Mouse (Mus musculus) stomach, embryonic 16.5 days (tissue): ENCODE measurements at regions not wholly inside any gene's neighbourhood (a gene's known extent, or its start where the extent isn't known, plus 50 kb on each side); places are given as distances from the start of the nearest gene placed in this dataset.
A peak's percentile ranks its signal among the peaks of the same experiment; 100 is the strongest.

Source experiments
- ATAC-seq: fragments of 200-750 bp; cut with Nextera tagmentation; 2 replicates; pipeline ENCODE4 v1.8.0; 2017; ENCODE audit warnings: moderate number of reproducible peaks, moderate TSS enrichment; ENCODE audit not compliant: insufficient read depth, low FRiP score
- H3K27ac ChIP-seq: fragments of 300-500 bp; sonication (generic); 2 replicates; pipeline ENCODE4 v1.5.1; 2014; ENCODE audit warnings: low read length
- H3K27me3 ChIP-seq: fragments of 300-500 bp; sonication (generic); 2 replicates; pipeline ENCODE4 v1.6.1; 2014; ENCODE audit warnings: low read length, control low read depth, mixed read lengths; ENCODE audit not compliant: control insufficient read depth, insufficient read depth
- H3K36me3 ChIP-seq: fragments of 300-500 bp; sonication (generic); 2 replicates; pipeline ENCODE4 v1.6.1; 2014; ENCODE audit warnings: low read length; ENCODE audit not compliant: control insufficient read depth, insufficient read depth
- H3K4me1 ChIP-seq: fragments of 300-500 bp; sonication (generic); 2 replicates; pipeline ENCODE4 v1.6.1; 2014; ENCODE audit warnings: low read length, control low read depth, mixed read lengths; ENCODE audit not compliant: control insufficient read depth, insufficient read depth
- H3K4me2 ChIP-seq: fragments of 300-500 bp; sonication (generic); 2 replicates; pipeline ENCODE4 v1.6.1; 2014; ENCODE audit warnings: low read depth, low read length, mixed read lengths
- H3K4me3 ChIP-seq: fragments of 300-500 bp; sonication (generic); replicated peaks from 2 replicates; pipeline ENCODE4 v1.5.1; 2014; ENCODE audit warnings: mild to moderate bottlenecking, low read length
- H3K9ac ChIP-seq: fragments of 300-500 bp; sonication (generic); 2 replicates; pipeline ENCODE4 v1.6.1; 2014; ENCODE audit warnings: low read length
- H3K9me3 ChIP-seq: fragments of 300-500 bp; sonication (generic); replicated peaks from 2 replicates; pipeline ENCODE4 v1.6.1; 2016; ENCODE audit warnings: low read length, control low read depth; ENCODE audit not compliant: control insufficient read depth
- WGBS: fragments of 180-500 bp; shearing (Covaris S2); extraction: QIAGEN DNeasy Blood & Tissue Kit; methylation state at CpG from one replicate; pipeline ENCODE4 v1.1.7; 2014; 5-methylcytosine and 5-hydroxymethylcytosine counted together

DNA sequence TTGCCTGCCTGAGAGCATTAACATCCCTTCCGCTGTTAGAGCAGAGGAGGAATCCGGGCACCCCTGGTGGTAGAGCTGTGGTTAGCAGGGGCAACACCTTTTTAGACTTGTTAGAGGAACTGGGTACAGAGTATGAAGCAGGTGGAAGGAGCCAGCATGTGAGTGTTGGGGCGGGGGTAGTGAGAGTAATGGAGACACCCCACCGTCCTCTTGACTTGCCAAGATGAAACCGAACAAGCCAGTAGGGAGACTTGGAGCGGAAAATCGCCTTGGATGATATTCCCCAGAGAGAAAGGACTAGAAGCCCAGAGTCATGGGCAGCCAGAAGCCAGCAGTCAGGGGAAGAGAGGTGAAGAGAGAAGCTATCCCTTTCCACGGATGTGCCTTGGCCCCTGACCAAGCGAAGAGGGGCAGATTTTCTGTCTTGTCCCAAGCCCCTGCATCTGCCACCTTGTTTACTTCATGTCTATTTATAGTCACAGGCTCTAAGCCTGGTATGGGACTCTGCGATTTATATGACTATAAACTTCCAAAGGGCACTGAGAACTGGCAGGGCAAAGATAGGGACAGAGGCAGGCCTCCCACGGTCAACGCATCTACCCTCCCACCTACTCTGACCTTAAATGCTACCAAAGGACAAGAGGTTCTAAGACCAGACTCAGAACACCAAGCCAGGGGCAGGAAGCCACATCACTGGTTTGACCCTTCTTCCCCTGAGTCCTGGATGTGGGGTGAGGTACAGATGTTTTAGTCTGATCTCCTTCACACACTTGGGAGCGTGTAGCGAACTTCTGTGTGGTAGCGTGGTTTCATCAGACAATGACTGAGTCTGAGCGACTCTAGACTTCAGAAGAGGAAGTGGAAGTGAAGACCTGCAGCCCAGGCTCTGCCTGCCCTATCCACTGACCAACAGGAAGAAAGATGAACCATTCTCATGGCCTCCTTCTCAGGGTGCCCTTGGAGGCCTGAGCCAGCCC is 55.9 kb upstream of the Btrc start:
- Histone ChIP-seq H3K9ac (no peak overlapping the region), H3K27me3 (peaks cover 13% of the 10 kb centered on the region; the same call in 1 of the 2 replicates), H3K4me3 (no peak overlapping the region), H3K9me3 (no peaks in the 10 kb centered on the region), H3K4me1 (peaks cover 8% of the 10 kb centered on the region; the same call in 1 of the 2 replicates), H3K4me2 (no peak overlapping the region), H3K27ac (no peak overlapping the region), H3K36me3 (no peaks in the 10 kb centered on the region)
- 53% methylated on average over 16 of the region's 16 CpGs for WGBS
- no peak for ATAC-seq

DNA sequence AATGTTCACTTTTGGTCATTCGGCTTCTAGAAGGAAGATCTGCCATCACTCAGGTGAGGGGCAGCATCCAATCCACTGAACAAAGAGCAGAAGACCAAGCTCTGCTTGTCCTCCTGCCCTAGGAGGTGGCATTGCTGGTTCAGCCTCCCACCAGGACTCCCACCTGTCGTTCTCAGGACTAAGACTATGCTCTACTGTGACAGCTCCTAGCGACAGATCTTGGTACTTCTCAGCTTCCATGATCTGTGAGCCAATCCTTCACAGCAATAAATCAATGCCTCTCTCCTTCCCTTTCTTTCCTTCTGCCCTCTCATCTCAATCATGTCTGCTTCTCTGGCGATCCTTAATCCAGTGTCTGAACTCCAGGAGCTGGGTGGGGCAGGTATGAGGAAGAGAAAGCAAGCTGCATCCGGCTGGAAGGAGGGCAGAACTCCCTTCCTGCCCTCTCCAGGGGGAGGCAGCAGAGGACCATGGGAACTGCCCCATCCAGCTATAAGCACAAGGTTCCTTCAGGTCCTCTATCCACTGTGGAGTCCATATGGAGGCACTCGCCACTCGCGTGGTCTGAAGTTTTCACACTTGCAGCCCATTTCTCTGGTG is 54.8 kb upstream of the Btrc start:
- ATAC-seq, result no peak
- peaks cover 13% of the 10 kb centered on the region for H3K4me1 ChIP-seq
- WGBS, result 57% methylated on average over 8 of the region's 8 CpGs
- H3K27me3 ChIP-seq, result peaks cover 10% of the 10 kb centered on the region; the same call in 1 of the 2 replicates
- H3K4me3 ChIP-seq, result no peak overlapping the region
- H3K9me3 ChIP-seq, result no peaks in the 10 kb centered on the region
- H3K36me3 ChIP-seq, result no peaks in the 10 kb centered on the region
- no peak overlapping the region for H3K9ac ChIP-seq
- no peak overlapping the region for H3K4me2 ChIP-seq
- H3K27ac ChIP-seq, result no peak overlapping the region

DNA sequence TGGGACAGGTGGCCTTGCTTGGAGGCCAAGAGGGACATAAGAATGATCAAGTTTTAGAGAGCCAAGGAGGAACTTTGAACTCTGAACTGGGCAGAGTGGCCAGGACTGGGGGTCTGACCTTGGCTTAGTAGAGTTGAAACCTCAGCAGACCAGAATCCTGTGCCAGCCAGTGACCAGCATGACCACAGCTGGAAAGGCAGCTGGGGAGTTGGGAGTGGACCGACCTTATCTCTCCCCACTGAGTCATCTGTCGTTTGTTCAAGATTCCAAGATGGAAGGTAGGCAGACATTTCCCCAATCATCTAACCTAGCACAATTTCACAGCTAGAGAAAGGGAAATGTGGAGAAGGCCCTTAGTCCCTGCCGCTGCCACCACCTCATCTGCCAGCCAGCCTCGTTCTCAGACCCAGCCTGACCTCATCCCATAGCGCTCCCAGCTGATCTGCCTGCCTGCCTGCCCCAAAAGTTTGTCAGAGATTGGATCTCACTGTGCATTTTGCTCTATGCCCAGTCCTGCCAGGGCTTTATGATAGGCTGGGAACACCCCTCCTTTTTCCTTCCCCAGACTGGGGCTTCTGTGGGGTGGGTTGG is 53.1 kb upstream of the Btrc start:
- peaks cover 13% of the 10 kb centered on the region for H3K4me1 ChIP-seq
- no peaks in the 10 kb centered on the region for H3K36me3 ChIP-seq
- H3K4me2 ChIP-seq, result peak overlapping the region; percentile 51
- H3K27me3 ChIP-seq, result no peaks in the 10 kb centered on the region
- peak overlapping the region; percentile 24 for H3K4me3 ChIP-seq
- peak overlapping the region; percentile 56 for H3K9ac ChIP-seq
- H3K9me3 ChIP-seq, result no peaks in the 10 kb centered on the region
- ATAC-seq, result 0 out of 2 replicates have a peak, but pooled peaks have one; percentile 16
- H3K27ac ChIP-seq, result no peak overlapping the region
- 45% methylated on average over 5 of the region's 5 CpGs for WGBS

DNA sequence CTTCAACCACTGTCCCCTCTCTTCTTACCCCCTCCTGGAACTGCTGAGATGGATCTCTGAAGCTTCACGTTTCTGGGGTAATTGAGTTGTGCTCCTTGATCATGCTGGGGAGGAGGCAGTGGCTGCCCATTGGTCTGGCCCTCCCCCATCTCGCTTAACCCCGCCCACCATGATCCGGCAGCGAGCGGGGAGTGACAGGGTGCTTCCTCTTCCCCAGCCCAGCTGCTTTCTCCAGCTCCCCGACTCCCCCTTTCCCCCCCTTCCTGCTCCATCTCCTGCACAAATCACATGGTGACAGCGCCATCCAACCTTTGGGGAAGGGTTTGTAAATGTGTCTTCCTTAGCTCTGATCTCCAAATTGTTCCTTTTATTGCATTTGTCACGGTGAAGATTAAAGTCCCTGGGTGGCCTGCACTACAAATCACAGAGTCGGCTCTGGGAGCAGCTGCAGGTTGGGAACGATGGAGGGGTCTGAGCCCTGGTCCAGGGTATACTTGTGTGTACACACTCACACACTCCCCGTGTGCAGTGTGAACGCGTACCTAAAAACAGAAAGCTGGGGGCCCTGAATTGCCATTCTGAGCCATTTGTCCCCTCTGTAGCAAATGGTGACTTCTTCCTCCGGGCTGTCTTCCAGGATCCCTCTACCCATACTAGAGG is 52.5 kb upstream of the Btrc start:
- Histone ChIP-seq H3K4me1 (peaks cover 13% of the 10 kb centered on the region), H3K27me3 (no peaks in the 10 kb centered on the region), H3K9me3 (no peaks in the 10 kb centered on the region), H3K27ac (no peak overlapping the region), H3K36me3 (no peaks in the 10 kb centered on the region), H3K4me2 (peak overlapping the region; percentile 51), H3K9ac (peak overlapping the region; percentile 56), H3K4me3 (peak overlapping the region; percentile 24)
- peak; percentile 63 for ATAC-seq
- 15% methylated on average over 15 of the region's 15 CpGs for WGBS

DNA sequence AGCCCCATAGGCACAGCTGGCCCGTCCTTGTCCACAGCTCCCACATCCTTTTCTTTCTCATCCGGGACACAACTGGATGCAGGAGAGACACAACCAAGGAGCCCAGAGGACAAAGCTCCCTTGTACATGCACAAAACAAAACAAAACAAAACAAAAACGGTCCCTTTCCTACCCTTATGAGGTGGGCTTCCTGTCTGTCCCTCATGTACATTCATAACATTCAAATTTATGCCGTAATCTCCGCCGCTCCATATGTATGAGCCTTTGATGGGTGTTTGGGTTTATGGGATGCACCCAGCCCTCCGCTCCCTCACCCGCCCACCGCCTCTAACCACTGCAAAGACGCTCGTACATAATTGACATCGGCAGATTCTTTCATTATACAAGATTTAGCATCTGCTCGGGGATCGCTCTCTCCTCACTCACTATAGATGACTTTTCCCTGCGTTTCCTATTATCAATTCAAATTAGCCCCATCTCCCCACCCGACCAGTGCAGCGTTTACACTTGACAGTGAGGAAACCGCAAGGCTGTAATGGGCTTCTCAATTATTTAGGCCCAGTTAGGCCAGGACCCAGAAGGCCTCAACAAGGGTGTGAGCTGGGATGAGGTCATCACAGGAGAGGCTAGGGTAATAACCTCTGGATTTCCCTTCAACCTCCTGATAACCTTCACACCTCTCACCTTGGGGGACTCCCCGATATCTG is 51.5 kb upstream of the Btrc start:
- Histone ChIP-seq H3K9ac (no peak overlapping the region), H3K27ac (no peak overlapping the region), H3K4me2 (no peak overlapping the region), H3K4me3 (no peak overlapping the region), H3K9me3 (no peaks in the 10 kb centered on the region), H3K4me1 (peaks cover 13% of the 10 kb centered on the region), H3K27me3 (no peaks in the 10 kb centered on the region), H3K36me3 (no peaks in the 10 kb centered on the region)
- WGBS, result 74% methylated on average over 19 of the region's 19 CpGs
- no peak for ATAC-seq

DNA sequence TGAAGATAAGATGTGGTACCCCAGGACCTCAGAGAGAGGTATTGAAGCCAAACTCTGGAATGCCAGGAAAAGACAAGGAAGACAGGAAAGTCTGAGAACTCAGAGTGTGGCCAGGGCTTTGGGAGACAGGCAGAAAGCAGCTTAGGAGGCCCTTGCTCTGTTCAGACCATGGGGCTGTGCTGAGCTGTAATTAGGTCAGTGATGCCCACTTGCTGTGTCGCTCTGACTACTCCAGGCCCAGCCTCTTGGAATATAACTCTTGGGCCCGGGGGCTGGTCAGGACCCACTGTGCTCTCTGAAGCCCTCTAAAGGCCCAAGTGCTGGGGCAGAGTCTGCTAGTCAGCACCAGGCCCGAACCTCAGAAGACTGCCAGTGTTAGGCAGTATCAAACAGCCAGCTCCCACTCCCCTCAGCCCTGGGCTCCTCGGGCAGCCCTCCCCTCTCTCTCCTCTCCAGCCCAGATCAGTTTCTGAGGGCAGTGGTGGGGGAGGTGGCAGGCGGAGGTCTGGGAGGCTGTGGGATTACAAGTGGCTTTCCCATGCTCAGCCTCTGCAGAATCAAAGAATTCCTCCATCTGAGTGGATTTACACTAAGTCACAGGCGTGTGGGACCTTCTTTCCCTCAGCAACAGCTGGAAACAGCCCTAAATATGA is 50.7 kb upstream of the Btrc start:
- Histone ChIP-seq H3K9ac (no peak overlapping the region; the same call in 1 of the 2 replicates), H3K4me1 (peaks cover 21% of the 10 kb centered on the region), H3K9me3 (no peaks in the 10 kb centered on the region), H3K4me2 (no peak overlapping the region), H3K4me3 (no peak overlapping the region), H3K27me3 (no peaks in the 10 kb centered on the region), H3K36me3 (no peaks in the 10 kb centered on the region), H3K27ac (no peak overlapping the region)
- WGBS, result 19% methylated on average over 6 of the region's 6 CpGs
- ATAC-seq, result 0 out of 2 replicates have a peak, but pooled peaks have one; percentile 18
